Mouse (Mus musculus) cerebellum, adult 11-12 months (tissue): Measurements from ENCODE around the gene Gal3st1.
"Not testable (repeated sequence)": the region's sequence is repeated elsewhere in the genome, so short reads cannot be mapped to it uniquely, and the experiment has no call there.

Experiments
- DNase-seq: peaks from one replicate; pipeline ENCODE4 v3.0.0; 2022

Gene Gal3st1

GRCm38 (mm10) chr11:3983863-3984745 is 668 bp downstream of the Gal3st1 start:
- DNase-seq = no peak

- DNase-seq = no peak
Observed at GRCm38 (mm10) chr11:3989748-3990147, 6.3 kb downstream of the Gal3st1 start.

- DNase-seq = no peak
Observed at GRCm38 (mm10) chr11:3993132-3993531, 9.7 kb downstream of the Gal3st1 start.

GRCm38 (mm10) chr11:3993914-3994313 is 10.5 kb downstream of the Gal3st1 start:
- DNase-seq = no peak

- DNase-seq = no peak
Observed at GRCm38 (mm10) chr11:3995511-3995910, 12.1 kb downstream of the Gal3st1 start.

GRCm38 (mm10) chr11:3996840-3997239 is 13.4 kb downstream of the Gal3st1 start:
- no peak for DNase-seq

GRCm38 (mm10) chr11:3997978-3998720 is 14.7 kb downstream of the Gal3st1 start:
- DNase-seq = no peak

GRCm38 (mm10) chr11:3999547-3999946 is 16.1 kb downstream of the Gal3st1 start:
- no peak for DNase-seq

GRCm38 (mm10) chr11:4001603-4002002 is 18.2 kb downstream of the Gal3st1 start:
- DNase-seq = peak; percentile 9

GRCm38 (mm10) chr11:4005220-4005805 is 21.9 kb downstream of the Gal3st1 start:
- no peak for DNase-seq

- DNase-seq = no peak
Observed at GRCm38 (mm10) chr11:4006462-4006861, 23.0 kb downstream of the Gal3st1 start.

GRCm38 (mm10) chr11:4012616-4013015 is 29.2 kb downstream of the Gal3st1 start:
- DNase-seq = no peak

GRCm38 (mm10) chr11:4015796-4016195 is 32.4 kb downstream of the Gal3st1 start:
- DNase-seq = not testable (repeated sequence)

- DNase-seq = not testable (repeated sequence)
Observed at GRCm38 (mm10) chr11:4022111-4022510, 38.7 kb downstream of the Gal3st1 start.

GRCm38 (mm10) chr11:4023321-4023720 is 39.9 kb downstream of the Gal3st1 start:
- DNase-seq = no peak

GRCm38 (mm10) chr11:4027066-4027465 is 43.6 kb downstream of the Gal3st1 start:
- no peak for DNase-seq

- no peak for DNase-seq
Observed at GRCm38 (mm10) chr11:4027561-4028334, 44.3 kb downstream of the Gal3st1 start.

GRCm38 (mm10) chr11:4029343-4029742 is 45.9 kb downstream of the Gal3st1 start:
- DNase-seq = no peak

- DNase-seq = no peak
Observed at GRCm38 (mm10) chr11:4031126-4031941, 47.9 kb downstream of the Gal3st1 start, which contains the start of gene Sec14l4. Gene Sec14l4, plus strand, starts transcription at chr11:4031462.

GRCm38 (mm10) chr11:4031961-4032360 is 48.5 kb downstream of the Gal3st1 start:
- DNase-seq = no peak

GRCm38 (mm10) chr11:4033471-4033870 is 50.0 kb downstream of the Gal3st1 start:
- DNase-seq = no peak

- no peak for DNase-seq
Observed at GRCm38 (mm10) chr11:4034169-4034568, 50.7 kb downstream of the Gal3st1 start.
